Comparison of ENCODE assay signal across 9 mouse cellular contexts in genomic region chr10:81217964-81218363, GRCm38 (mm10). TPM values are rescaled to one million over a fixed set of nuclear protein-coding genes. Genes with fewer than 3 reads are reported as not detected.
DNase-seq lines count a peak whose midpoint lies in the region; ATAC-seq and TF ChIP-seq lines count a peak whose summit lies in the region.
"Had no signal": no experiment of that assay in that cellular context is flagged by ENCODE, and none has a peak within 500 bp of the region (broad histone marks: within the 10 kb centered on the region; RNA-seq: fewer than 3 reads in every experiment).

No protein-coding gene starts in this region.

- H3K4me2 ChIP-seq in kidney, embryonic 16.5 days (replicated peaks; ENCODE audit: low read depth, low read length), result no peak overlapping the region
- no peak overlapping the region for H3K4me2 ChIP-seq in hindbrain, embryonic 12.5 days (replicated peaks)
- H3K4me2 ChIP-seq in neural tube, embryonic 11.5 days (ENCODE audit: low read depth), result no peak overlapping the region
- H3K4me2 ChIP-seq: limb, embryonic 13.5 days had no signal

- H3K36me3 ChIP-seq in kidney, embryonic 16.5 days (ENCODE audit: insufficient read depth, low read length), result no peaks in the 10 kb centered on the region
- H3K36me3 ChIP-seq in hindbrain, embryonic 12.5 days, result peaks cover 68% of the 10 kb centered on the region
- H3K36me3 ChIP-seq in liver, adult 2 months (ENCODE audit: control insufficient read depth, insufficient read depth, low read length), result no peaks in the 10 kb centered on the region
- no peaks in the 10 kb centered on the region for H3K36me3 ChIP-seq in neural tube, embryonic 11.5 days (ENCODE audit: control insufficient read depth, insufficient read depth, low read length)
- H3K36me3 ChIP-seq: limb, embryonic 13.5 days had no signal

- TF ChIP-seq CTCF in liver, adult 2 months (IDR thresholded peaks at IDR 0.05; ENCODE audit: low read depth, low read length), result peak; percentile 87

- H3K27me3 ChIP-seq in kidney, embryonic 16.5 days (ENCODE audit: insufficient read depth, low read length), result peaks cover 7% of the 10 kb centered on the region; the same call in 1 of the 2 replicates
- H3K27me3 ChIP-seq in hindbrain, embryonic 12.5 days, result no peaks in the 10 kb centered on the region
- no peaks in the 10 kb centered on the region for H3K27me3 ChIP-seq in liver, adult 2 months (ENCODE audit: control insufficient read depth, insufficient read depth, low read length)
- no peaks in the 10 kb centered on the region for H3K27me3 ChIP-seq in neural tube, embryonic 11.5 days (ENCODE audit: control insufficient read depth, insufficient read depth, low read length)

- H3K9ac ChIP-seq in kidney, embryonic 16.5 days (replicated peaks; ENCODE audit: low read length), result no peak overlapping the region
- H3K9ac ChIP-seq in hindbrain, embryonic 12.5 days, result no peak overlapping the region
- H3K9ac ChIP-seq in liver, adult 2 months (ENCODE audit: low read depth, low read length), result no peak overlapping the region
- H3K9ac ChIP-seq in neural tube, embryonic 11.5 days (ENCODE audit: low read length), result no peak overlapping the region
- H3K9ac ChIP-seq: limb, embryonic 13.5 days had no signal

- peak; percentile 60 for DNase-seq in kidney, adult 11 months
- peak; percentile 65 for DNase-seq in adrenal gland, adult 2 months
- DNase-seq in embryo, embryonic 10.5 days (ENCODE audit: low spot score), result peak; percentile 65
- DNase-seq in liver, adult 2 months (ENCODE audit: extremely low read depth, low read depth, low spot score), result peak; percentile 24
- peak; percentile 61 for DNase-seq in neural tube, embryonic 11.5 days (ENCODE audit: low spot score)
- DNase-seq in thymus, postnatal 14 days, result peak; percentile 82

- 35% methylated on average over 7 of the region's 7 CpGs for WGBS in kidney, embryonic 16.5 days
- 40% methylated on average over 7 of the region's 7 CpGs for WGBS in hindbrain, embryonic 12.5 days
- 25% methylated on average over 7 of the region's 7 CpGs for WGBS in liver, adult 2 months
- WGBS in neural tube, embryonic 11.5 days, result 43% methylated on average over 7 of the region's 7 CpGs

- H3K27ac ChIP-seq in kidney, embryonic 16.5 days (ENCODE audit: low read length), result no peak overlapping the region
- no peak overlapping the region for H3K27ac ChIP-seq in hindbrain, embryonic 12.5 days
- H3K27ac ChIP-seq in liver, adult 2 months (replicated peaks; ENCODE audit: insufficient read depth, low read depth, low read length), result no peak overlapping the region
- H3K27ac ChIP-seq in neural tube, embryonic 11.5 days (ENCODE audit: low read depth, low read length), result no peak overlapping the region
- H3K27ac ChIP-seq: limb, embryonic 13.5 days had no signal

- H3K9me3 ChIP-seq in kidney, embryonic 16.5 days (ENCODE audit: low read length), result no peaks in the 10 kb centered on the region
- no peaks in the 10 kb centered on the region for H3K9me3 ChIP-seq in hindbrain, embryonic 12.5 days (replicated peaks)
- H3K9me3 ChIP-seq in neural tube, embryonic 11.5 days (ENCODE audit: control insufficient read depth, low read length), result no peaks in the 10 kb centered on the region
- H3K9me3 ChIP-seq: limb, embryonic 13.5 days had no signal

- no peak overlapping the region for H3K4me3 ChIP-seq in kidney, embryonic 16.5 days (ENCODE audit: low read length)
- no peak overlapping the region for H3K4me3 ChIP-seq in hindbrain, embryonic 12.5 days
- no peak overlapping the region for H3K4me3 ChIP-seq in liver, adult 2 months (ENCODE audit: insufficient read depth, low read depth, low read length)
- H3K4me3 ChIP-seq in neural tube, embryonic 11.5 days (ENCODE audit: low read depth, low read length), result no peak overlapping the region
- H3K4me3 ChIP-seq: limb, embryonic 13.5 days had no signal

- no peaks in the 10 kb centered on the region for H3K79me2 ChIP-seq in liver, adult 2 months (ENCODE audit: control insufficient read depth, insufficient read depth, low read length)

- ATAC-seq in kidney, embryonic 16.5 days (ENCODE audit: low FRiP score, low TSS enrichment), result no peak
- 0 out of 2 replicates have a peak, but pooled peaks have one; percentile 29 for ATAC-seq in hindbrain, embryonic 12.5 days (ENCODE audit: low FRiP score)
- ATAC-seq in neural tube, embryonic 11.5 days (ENCODE audit: insufficient read depth, low FRiP score, low TSS enrichment), result peak; percentile 53; the same call in 1 of the 2 replicates

- TF ChIP-seq POLR2A in liver, adult 2 months (IDR thresholded peaks at IDR 0.05; ENCODE audit: extremely low read depth, insufficient read depth, low read length), result no peak

- no peaks in the 10 kb centered on the region for H3K4me1 ChIP-seq in kidney, embryonic 16.5 days (ENCODE audit: insufficient read depth, low read length)
- H3K4me1 ChIP-seq in hindbrain, embryonic 12.5 days, result no peaks in the 10 kb centered on the region
- H3K4me1 ChIP-seq in liver, adult 2 months (ENCODE audit: control insufficient read depth, insufficient read depth, low read length), result no peaks in the 10 kb centered on the region
- no peaks in the 10 kb centered on the region for H3K4me1 ChIP-seq in neural tube, embryonic 11.5 days (ENCODE audit: control insufficient read depth, insufficient read depth, low read length)
- H3K4me1 ChIP-seq: limb, embryonic 13.5 days had no signal

RNA-seq across cellular contexts. Expression of gene Atcay, which starts 12.7 kb away (rescaled TPM):
- 0.14 and 0.33 TPM in 2 replicates for polyA plus RNA-seq in kidney, embryonic 16.5 days (2015; fragmentation: Nextera tagmentation; extraction: Ambion mirVana)
- total RNA-seq in adrenal gland, adult 2 months (2021), result 1 to 10 TPM; 2.4 to 3.8 TPM
- 1.4 and 1.6 TPM in 2 replicates for polyA plus RNA-seq in adrenal gland, adult 2 months (2012; rRNA removed)
- 33.7 and 36.8 TPM in 2 replicates for polyA plus RNA-seq in hindbrain, embryonic 12.5 days (2016; fragmentation: Nextera tagmentation; extraction: Ambion mirVana)
- 0.07 TPM in 1 of 2 replicates, not detected in the other for total RNA-seq in liver, adult 2 months (2014; rRNA removed)
- polyA plus RNA-seq in liver, adult 2 months (2012; rRNA removed), result not detected in 2 replicates
- 21.9 and 24.1 TPM in 2 replicates for polyA plus RNA-seq in neural tube, embryonic 11.5 days (2014; fragmentation: Nextera tagmentation; extraction: Ambion mirVana)

RNA-seq across cellular contexts. Expression of gene Zfr2, which starts 15.0 kb away (rescaled TPM):
- polyA plus RNA-seq in kidney, embryonic 16.5 days (2015; fragmentation: Nextera tagmentation; extraction: Ambion mirVana), result 7.1 and 7.8 TPM in 2 replicates
- 10 to 100 TPM; 12.6 to 14.1 TPM for total RNA-seq in adrenal gland, adult 2 months (2021)
- polyA plus RNA-seq in adrenal gland, adult 2 months (2012; rRNA removed), result 38.7 and 47.5 TPM in 2 replicates
- 14.0 and 15.6 TPM in 2 replicates for polyA plus RNA-seq in hindbrain, embryonic 12.5 days (2016; fragmentation: Nextera tagmentation; extraction: Ambion mirVana)
- 0.27 and 0.74 TPM in 2 replicates for total RNA-seq in liver, adult 2 months (2014; rRNA removed)
- polyA plus RNA-seq in liver, adult 2 months (2012; rRNA removed), result 0.15 and 1.6 TPM in 2 replicates
- 5.8 and 6.0 TPM in 2 replicates for polyA plus RNA-seq in neural tube, embryonic 11.5 days (2014; fragmentation: Nextera tagmentation; extraction: Ambion mirVana)

RNA-seq across cellular contexts. Expression of gene Nmrk2, which starts 16.1 kb away (rescaled TPM):
- polyA plus RNA-seq in kidney, embryonic 16.5 days (2015; fragmentation: Nextera tagmentation; extraction: Ambion mirVana), result not detected in 2 replicates
- total RNA-seq in adrenal gland, adult 2 months (2021), result not detected
- polyA plus RNA-seq in adrenal gland, adult 2 months (2012; rRNA removed), result not detected in 2 replicates
- not detected in 2 replicates for polyA plus RNA-seq in hindbrain, embryonic 12.5 days (2016; fragmentation: Nextera tagmentation; extraction: Ambion mirVana)
- total RNA-seq in liver, adult 2 months (2014; rRNA removed), result 0.09 TPM in 1 of 2 replicates, not detected in the other
- not detected in 2 replicates for polyA plus RNA-seq in liver, adult 2 months (2012; rRNA removed)
- polyA plus RNA-seq in neural tube, embryonic 11.5 days (2014; fragmentation: Nextera tagmentation; extraction: Ambion mirVana), result 0.12 TPM in 2 replicates

RNA-seq across cellular contexts. Expression of gene 4930442H23Rik, which starts 34.3 kb away (rescaled TPM):
- not detected in 2 replicates for polyA plus RNA-seq in kidney, embryonic 16.5 days (2015; fragmentation: Nextera tagmentation; extraction: Ambion mirVana)
- not detected for total RNA-seq in adrenal gland, adult 2 months (2021)
- polyA plus RNA-seq in adrenal gland, adult 2 months (2012; rRNA removed), result 0.12 TPM in 1 of 2 replicates, not detected in the other
- polyA plus RNA-seq in hindbrain, embryonic 12.5 days (2016; fragmentation: Nextera tagmentation; extraction: Ambion mirVana), result not detected in 2 replicates
- total RNA-seq in liver, adult 2 months (2014; rRNA removed), result not detected in 2 replicates
- not detected in 2 replicates for polyA plus RNA-seq in liver, adult 2 months (2012; rRNA removed)
- polyA plus RNA-seq in neural tube, embryonic 11.5 days (2014; fragmentation: Nextera tagmentation; extraction: Ambion mirVana), result not detected in 2 replicates
- polyA plus RNA-seq: limb, embryonic 13.5 days had no signal

RNA-seq across cellular contexts. Expression of gene Matk, which starts 34.8 kb away (rescaled TPM):
- polyA plus RNA-seq in kidney, embryonic 16.5 days (2015; fragmentation: Nextera tagmentation; extraction: Ambion mirVana), result 8.2 and 8.9 TPM in 2 replicates
- under 1 TPM; 0.69 to 0.73 TPM for total RNA-seq in adrenal gland, adult 2 months (2021)
- polyA plus RNA-seq in adrenal gland, adult 2 months (2012; rRNA removed), result 0.86 and 1.0 TPM in 2 replicates
- 6.3 and 6.8 TPM in 2 replicates for polyA plus RNA-seq in hindbrain, embryonic 12.5 days (2016; fragmentation: Nextera tagmentation; extraction: Ambion mirVana)
- 0.60 and 0.65 TPM in 2 replicates for total RNA-seq in liver, adult 2 months (2014; rRNA removed)
- polyA plus RNA-seq in liver, adult 2 months (2012; rRNA removed), result 0.27 and 0.43 TPM in 2 replicates
- polyA plus RNA-seq in neural tube, embryonic 11.5 days (2014; fragmentation: Nextera tagmentation; extraction: Ambion mirVana), result 2.0 and 3.0 TPM in 2 replicates

Comparison
In these comparisons a context has a peak if more than half of its experiments do, and no peak if none do; other contexts are left out.
1. DNase-seq: peak in every context shown above with its lines; median percentile 82 in thymus, postnatal 14 days; 65 in adrenal gland, adult 2 months; 65 in embryo, embryonic 10.5 days; 61 in neural tube, embryonic 11.5 days; 60 in kidney, adult 11 months; 24 in liver, adult 2 months.